ENCODE assay signal across 22 mouse cellular contexts in genomic region chr3:37157082-37157481, GRCm38 (mm10). TPM values are rescaled to one million over a fixed set of nuclear protein-coding genes. Genes with fewer than 3 reads are reported as not detected.
DNase-seq lines count a peak whose midpoint lies in the region; ATAC-seq and TF ChIP-seq lines count a peak whose summit lies in the region.
"Had no signal": no experiment of that assay in that cellular context is flagged by ENCODE, and none has a peak within 500 bp of the region (broad histone marks: within the 10 kb centered on the region; RNA-seq: fewer than 3 reads in every experiment).

No protein-coding gene starts in this region.

- H3K27me3 ChIP-seq in testis, adult 2 months (ENCODE audit: control insufficient read depth, insufficient read depth, low read length) = no peaks in the 10 kb centered on the region
- H3K27me3 ChIP-seq in liver, embryonic 16.5 days (ENCODE audit: control insufficient read depth, insufficient read depth, low read depth, low read length) = no peaks in the 10 kb centered on the region
- H3K27me3 ChIP-seq in kidney, adult 2 months (replicated peaks; ENCODE audit: control insufficient read depth, insufficient read depth, low read length) = no peaks in the 10 kb centered on the region
- H3K27me3 ChIP-seq: CH12.LX; forebrain, embryonic 12.5 days; hindbrain, embryonic 15.5 days; limb, embryonic 12.5 days; stomach, embryonic 15.5 days had no signal

- no peaks in the 10 kb centered on the region for H3K36me3 ChIP-seq in testis, adult 2 months (ENCODE audit: control insufficient read depth, insufficient read depth, low read length)
- no peaks in the 10 kb centered on the region for H3K36me3 ChIP-seq in liver, embryonic 16.5 days (ENCODE audit: control insufficient read depth, insufficient read depth)
- H3K36me3 ChIP-seq in kidney, adult 2 months (ENCODE audit: control insufficient read depth, insufficient read depth, low read length) = no peaks in the 10 kb centered on the region
- H3K36me3 ChIP-seq: forebrain, embryonic 12.5 days; hindbrain, embryonic 15.5 days; limb, embryonic 12.5 days; midbrain, embryonic 10.5 days; stomach, embryonic 15.5 days had no signal

- peak; percentile 16 for ATAC-seq in granulocyte monocyte progenitor cell, adult 5-6 weeks (replicated peaks; ENCODE audit: poor library complexity, severe bottlenecking)
- ATAC-seq in liver, embryonic 16.5 days (ENCODE audit: low read depth) = peak; percentile 55
- ATAC-seq: intestine, postnatal 0 days had no signal

- no peaks in the 10 kb centered on the region for H3K4me1 ChIP-seq in testis, adult 2 months (ENCODE audit: control insufficient read depth, insufficient read depth, low read length)
- peaks cover 14% of the 10 kb centered on the region for H3K4me1 ChIP-seq in liver, embryonic 16.5 days (ENCODE audit: control insufficient read depth, low read depth, low read length)
- H3K4me1 ChIP-seq in kidney, adult 2 months (ENCODE audit: control insufficient read depth, insufficient read depth, low read length) = peaks cover 10% of the 10 kb centered on the region; the same call in 1 of the 2 replicates
- H3K4me1 ChIP-seq: forebrain, embryonic 12.5 days; hindbrain, embryonic 15.5 days; limb, embryonic 12.5 days; midbrain, embryonic 10.5 days; stomach, embryonic 15.5 days had no signal

- H3K9me3 ChIP-seq in liver, embryonic 16.5 days (replicated peaks; ENCODE audit: control insufficient read depth, low read length) = no peaks in the 10 kb centered on the region
- H3K9me3 ChIP-seq: forebrain, embryonic 12.5 days; hindbrain, embryonic 15.5 days; limb, embryonic 12.5 days; midbrain, embryonic 10.5 days; stomach, embryonic 15.5 days had no signal

- 0 out of 2 replicates have a peak overlapping the region, but pooled peaks have one; percentile 0 for H3K4me2 ChIP-seq in liver, embryonic 16.5 days (ENCODE audit: low read depth, low read length)
- H3K4me2 ChIP-seq: forebrain, embryonic 12.5 days; heart, embryonic 11.5 days; hindbrain, embryonic 15.5 days; limb, embryonic 12.5 days; stomach, embryonic 15.5 days had no signal

- no peak for TF ChIP-seq POLR2A in testis, adult 2 months (IDR thresholded peaks at IDR 0.05; ENCODE audit: control insufficient read depth, low read depth, low read length)
- TF ChIP-seq POLR2A in kidney, adult 2 months (IDR thresholded peaks at IDR 0.05; ENCODE audit: low read depth, low read length) = no peak

- WGBS in liver, embryonic 16.5 days (ENCODE audit: insufficient replicate concordance) = 15% methylated on average over 8 of the region's 8 CpGs
- WGBS in kidney, adult 2 months = 80% methylated on average over 8 of the region's 8 CpGs

- no peak overlapping the region for H3K9ac ChIP-seq in liver, embryonic 16.5 days (ENCODE audit: low read depth, low read length)
- H3K9ac ChIP-seq: forebrain, embryonic 12.5 days; hindbrain, embryonic 15.5 days; limb, embryonic 12.5 days; stomach, embryonic 15.5 days had no signal

- no peak overlapping the region for H3K4me3 ChIP-seq in testis, adult 2 months (ENCODE audit: control insufficient read depth, low read depth, low read length)
- no peak overlapping the region for H3K4me3 ChIP-seq in liver, embryonic 16.5 days (ENCODE audit: low read depth, low read length)
- no peak overlapping the region for H3K4me3 ChIP-seq in kidney, adult 2 months (ENCODE audit: insufficient read depth, low read depth, low read length)
- H3K4me3 ChIP-seq: forebrain, embryonic 12.5 days; hindbrain, embryonic 15.5 days; left cerebral cortex, adult 2 months; limb, embryonic 12.5 days; midbrain, embryonic 10.5 days; stomach, embryonic 15.5 days had no signal

- peak overlapping the region; percentile 28; the same call in 1 of the 2 replicates for H3K27ac ChIP-seq in testis, adult 2 months (ENCODE audit: control insufficient read depth, insufficient read depth, low read depth, low read length)
- H3K27ac ChIP-seq in liver, embryonic 16.5 days (ENCODE audit: low read length) = peak overlapping the region; percentile 14; the same call in 1 of the 2 replicates
- no peak overlapping the region for H3K27ac ChIP-seq in kidney, adult 2 months (ENCODE audit: insufficient read depth, low read depth, low read length)
- H3K27ac ChIP-seq: forebrain, embryonic 12.5 days; hindbrain, embryonic 15.5 days; kidney, postnatal 0 days; left cerebral cortex, adult 2 months; limb, embryonic 12.5 days; midbrain, embryonic 10.5 days; stomach, embryonic 15.5 days had no signal

- TF ChIP-seq CTCF in testis, adult 2 months (IDR thresholded peaks at IDR 0.05; ENCODE audit: control insufficient read depth, insufficient read depth, insufficient replicate concordance, low read depth, low read length) = no peak
- TF ChIP-seq CTCF in kidney, adult 2 months (conservative IDR thresholded peaks at IDR 0.05; ENCODE audit: insufficient read depth, insufficient read length, low read depth, low read length) = no peak

- no peak for DNase-seq in testis, postnatal 14 days (ENCODE audit: low spot score)
- DNase-seq in lung, postnatal 14 days = no peak
- DNase-seq in kidney, adult 2 months = no peak
- DNase-seq in kidney, postnatal 25 days = no peak
- DNase-seq: adrenal gland, postnatal 25 days; cerebellum, postnatal 14 days; gastrocnemius, postnatal 25 days; heart, postnatal 14 days had no signal

RNA-seq across cellular contexts. Expression of gene Il2, which starts 31.3 kb away (rescaled TPM):
- polyA plus RNA-seq in testis, adult 2 months (2012; rRNA removed) = not detected in 2 replicates
- total RNA-seq in granulocyte monocyte progenitor cell, adult 5-6 weeks (2014; fragmentation: Nextera tagmentation) = 1.5 TPM in 1 of 2 replicates, not detected in the other
- not detected in 2 replicates for total RNA-seq in granulocyte monocyte progenitor cell, adult 5-6 weeks (2017)
- polyA plus RNA-seq in liver, embryonic 16.5 days (2015; fragmentation: Nextera tagmentation; extraction: Ambion mirVana) = 0.14 TPM in 1 of 2 replicates, not detected in the other
- polyA plus RNA-seq in kidney, adult 2 months (2012; rRNA removed) = 0.17 TPM in 1 of 2 replicates, not detected in the other
- total RNA-seq: adrenal gland, postnatal 25 days; gastrocnemius, postnatal 25 days; heart, postnatal 14 days; layer of hippocampus, adult 8-10 months; left cerebral cortex, adult 2 months had no signal
